Mouse (Mus musculus): ENCODE results near the gene Hsd11b2.

GRCm38 (mm10) chr8:105494566-105494965 lies 24.0 kb upstream of the Hsd11b2 start:
- no peak for TF ChIP-seq CTCF (IDR thresholded peaks at IDR 0.05; ENCODE audit: low read depth)
- TF ChIP-seq EP300 (IDR thresholded peaks at IDR 0.05; ENCODE audit: low read depth): no peak
